Mouse (Mus musculus) WW6 (cell line): Measurements from ENCODE around the gene Olfr1325.
"Not testable (repeated sequence)": the region's sequence is repeated elsewhere in the genome, so short reads cannot be mapped to it uniquely, and the experiment has no call there.

Experiments
- DNase-seq: peaks from one replicate; pipeline ENCODE4 v3.0.0-alpha.2; 2013; ENCODE audit warnings: low read depth, low spot score

Gene Olfr1325

DNA sequence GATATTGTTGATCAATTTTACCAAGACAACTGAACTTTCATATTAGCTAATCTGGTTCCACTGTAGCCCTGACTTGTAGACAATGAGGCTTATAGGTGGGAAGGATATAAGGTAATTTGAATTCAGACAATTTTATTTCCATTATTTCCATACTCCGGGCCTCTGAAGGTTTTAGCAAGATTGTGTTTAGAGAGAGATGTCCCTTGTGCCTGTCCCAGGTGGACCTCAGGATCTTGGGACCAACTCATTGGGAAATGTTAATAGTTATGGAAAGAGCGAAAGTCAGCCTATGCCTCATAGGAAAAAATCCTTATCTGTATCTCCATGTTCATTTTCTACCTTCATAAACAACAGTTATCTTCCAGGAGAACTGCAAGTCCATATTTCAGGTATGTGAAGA lies at the start of gene Olfr1325:
TSS of gene Olfr1325 (plus strand) at position 301 of the 400 bp plus-strand sequence.
- no peak for DNase-seq

DNA sequence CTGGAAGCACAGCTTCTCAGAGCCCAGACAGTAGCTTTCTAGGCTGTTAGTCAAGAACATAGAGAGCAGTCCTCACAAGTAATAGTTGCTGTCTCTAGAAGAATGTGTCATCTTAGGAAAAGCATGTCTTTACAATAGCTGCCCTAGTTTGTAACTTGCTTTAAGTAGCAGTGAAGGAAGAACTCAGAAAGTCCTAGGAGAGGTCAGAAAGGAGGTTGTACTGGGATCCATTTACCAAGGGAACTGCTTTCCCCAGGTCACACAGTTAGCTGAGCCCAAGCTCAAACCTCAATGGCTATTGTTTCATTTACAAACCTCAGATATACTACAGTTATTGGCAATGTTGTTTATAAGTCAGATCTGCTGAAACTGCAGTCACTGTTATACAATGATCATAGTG lies 17.7 kb upstream of the Olfr1325 start, which contains the start of gene Olfr1326-ps1:
TSS of gene Olfr1326-ps1 (minus strand) at position 101 of the 400 bp plus-strand sequence.
- DNase-seq, result no peak

DNA sequence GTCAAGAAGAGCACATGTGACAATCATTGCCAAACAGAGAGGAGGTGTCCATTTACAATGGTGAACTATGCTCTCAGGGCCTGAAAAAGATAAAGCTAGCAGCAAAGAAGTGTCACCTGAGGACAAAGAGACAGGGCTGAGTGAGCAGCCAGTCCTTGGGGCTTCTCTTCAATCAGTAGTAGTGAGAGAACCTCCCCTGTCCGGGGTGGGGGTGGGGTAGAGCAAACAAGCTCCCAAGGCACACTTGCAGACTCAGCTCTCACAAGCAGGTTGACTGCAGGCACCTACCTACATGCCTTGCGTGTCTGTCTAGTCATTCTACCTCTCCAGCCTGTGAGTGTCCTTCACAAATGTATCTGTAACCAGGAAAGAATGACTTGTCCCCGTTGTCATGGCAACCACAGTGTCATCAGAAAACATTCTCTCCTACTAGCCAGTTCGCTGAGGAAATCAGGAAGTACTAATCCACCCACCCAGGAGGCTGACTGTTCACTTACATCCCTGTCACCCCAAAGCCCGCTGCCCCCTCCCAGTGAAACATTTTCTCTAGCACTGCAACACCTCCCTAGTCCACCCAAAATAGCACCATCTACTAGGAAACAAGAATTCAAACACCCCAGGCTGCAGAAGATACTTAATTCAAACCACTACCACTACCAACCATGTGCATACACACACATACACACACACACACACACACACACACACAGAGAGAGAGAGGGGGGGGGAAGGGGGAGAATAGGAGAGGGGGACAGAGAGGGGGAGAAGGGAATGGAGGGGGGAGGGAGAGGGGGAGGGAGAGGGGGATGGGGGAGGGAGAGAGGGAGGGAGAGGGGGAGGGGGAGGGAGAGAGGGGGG lies 53.2 kb downstream of the Olfr1325 start, which contains the start of gene Gm5640:
TSS of gene Gm5640 (minus strand) at position 170 of the 858 bp plus-strand sequence.
- not testable (repeated sequence) for DNase-seq

DNA sequence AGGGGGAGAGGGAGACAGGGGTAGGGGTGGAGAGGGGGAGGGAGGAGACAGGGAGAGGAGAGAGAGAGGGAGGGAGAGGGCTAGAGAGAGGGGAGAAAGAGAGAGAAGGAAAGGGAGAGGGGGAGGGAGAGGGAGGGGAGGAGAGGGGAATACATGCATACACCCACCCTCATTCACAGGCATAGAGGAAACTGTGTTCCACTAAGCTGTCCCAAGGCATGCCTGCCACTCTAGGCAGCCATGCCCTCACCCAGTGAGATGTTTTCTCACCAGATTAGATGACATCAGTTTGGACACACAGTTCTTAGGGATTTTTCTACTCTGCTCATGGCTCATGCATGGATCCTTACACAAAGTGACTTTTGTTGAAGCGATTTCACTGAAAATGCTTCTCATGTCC lies 53.9 kb downstream of the Olfr1325 start:
- DNase-seq, result not testable (repeated sequence)
